Mouse (Mus musculus) neural tube, embryonic 13.5 days (tissue): ENCODE data around the gene Prr36. TPM values are rescaled to one million over a fixed set of nuclear protein-coding genes. Genes with fewer than 3 reads are reported as not detected.

Source experiments
- ATAC-seq: fragments of 200-750 bp; cut with Nextera tagmentation; 2 replicates; pipeline ENCODE4 v1.8.0; 2017; ENCODE audit warnings: low read depth, mild to moderate bottlenecking, moderate TSS enrichment, moderate library complexity
- H3K27ac ChIP-seq: fragments of 300-500 bp; sonication (generic); replicated peaks from 2 replicates; pipeline ENCODE4 v1.5.1; 2015; ENCODE audit warnings: moderate library complexity, mild to moderate bottlenecking, inconsistent platforms
- H3K27me3 ChIP-seq: fragments of 300-500 bp; sonication (generic); 2 replicates; pipeline ENCODE4 v1.6.1; 2015; ENCODE audit warnings: mild to moderate bottlenecking, inconsistent platforms
- H3K36me3 ChIP-seq: fragments of 300-500 bp; sonication (generic); 2 replicates; pipeline ENCODE4 v1.6.1; 2015; ENCODE audit warnings: mild to moderate bottlenecking, inconsistent platforms
- H3K4me1 ChIP-seq: fragments of 300-500 bp; sonication (generic); replicated peaks from 2 replicates; pipeline ENCODE4 v1.6.1; 2015; ENCODE audit warnings: inconsistent platforms
- H3K4me2 ChIP-seq: fragments of 300-500 bp; sonication (generic); 2 replicates; pipeline ENCODE4 v1.6.1; 2015; ENCODE audit warnings: inconsistent platforms, mild to moderate bottlenecking, moderate library complexity
- H3K4me3 ChIP-seq: fragments of 300-500 bp; sonication (generic); 2 replicates; pipeline ENCODE4 v1.5.1; 2015; ENCODE audit warnings: mild to moderate bottlenecking, inconsistent platforms
- H3K9ac ChIP-seq: fragments of 300-500 bp; sonication (generic); 2 replicates; pipeline ENCODE4 v1.6.1; 2015; ENCODE audit warnings: moderate library complexity, mild to moderate bottlenecking, inconsistent platforms
- H3K9me3 ChIP-seq: fragments of 300-500 bp; sonication (generic); 2 replicates; pipeline ENCODE4 v1.6.1; 2016; ENCODE audit warnings: inconsistent platforms
- WGBS: fragments of 180-500 bp; shearing (Covaris S2); methylation state at CpG from one replicate; pipeline ENCODE4 v1.1.7; 2015; 5-methylcytosine and 5-hydroxymethylcytosine counted together
- polyA plus RNA-seq: library from polyadenylated mRNA; unstranded; fragments of >200 nt; fragmentation: Nextera tagmentation; extraction: Ambion mirVana; gene quantifications from 2 replicates; pipeline ENCODE4 v1.2.1, GENCODE M21; 2015

Gene Prr36
- polyA plus RNA-seq, 1 experiment from 2014 or later = 41.1 TPM

- H3K27me3 ChIP-seq = no peaks in the 10 kb centered on the region
- peak overlapping the region; percentile 74 for H3K4me2 ChIP-seq
- H3K9me3 ChIP-seq = no peaks in the 10 kb centered on the region
- peaks cover 33% of the 10 kb centered on the region for H3K4me1 ChIP-seq
- ATAC-seq = peak; percentile 0; the same call in 1 of the 2 replicates
- peak overlapping the region; percentile 87 for H3K4me3 ChIP-seq
- peaks cover 24% of the 10 kb centered on the region for H3K36me3 ChIP-seq
- peak overlapping the region; percentile 74 for H3K9ac ChIP-seq
- H3K27ac ChIP-seq = peak overlapping the region; percentile 94
- WGBS = 21% methylated on average over 15 of the region's 15 CpGs
Observed at GRCm38 (mm10) chr8:4237814-4238433, 20.7 kb upstream of the Prr36 start.

DNA sequence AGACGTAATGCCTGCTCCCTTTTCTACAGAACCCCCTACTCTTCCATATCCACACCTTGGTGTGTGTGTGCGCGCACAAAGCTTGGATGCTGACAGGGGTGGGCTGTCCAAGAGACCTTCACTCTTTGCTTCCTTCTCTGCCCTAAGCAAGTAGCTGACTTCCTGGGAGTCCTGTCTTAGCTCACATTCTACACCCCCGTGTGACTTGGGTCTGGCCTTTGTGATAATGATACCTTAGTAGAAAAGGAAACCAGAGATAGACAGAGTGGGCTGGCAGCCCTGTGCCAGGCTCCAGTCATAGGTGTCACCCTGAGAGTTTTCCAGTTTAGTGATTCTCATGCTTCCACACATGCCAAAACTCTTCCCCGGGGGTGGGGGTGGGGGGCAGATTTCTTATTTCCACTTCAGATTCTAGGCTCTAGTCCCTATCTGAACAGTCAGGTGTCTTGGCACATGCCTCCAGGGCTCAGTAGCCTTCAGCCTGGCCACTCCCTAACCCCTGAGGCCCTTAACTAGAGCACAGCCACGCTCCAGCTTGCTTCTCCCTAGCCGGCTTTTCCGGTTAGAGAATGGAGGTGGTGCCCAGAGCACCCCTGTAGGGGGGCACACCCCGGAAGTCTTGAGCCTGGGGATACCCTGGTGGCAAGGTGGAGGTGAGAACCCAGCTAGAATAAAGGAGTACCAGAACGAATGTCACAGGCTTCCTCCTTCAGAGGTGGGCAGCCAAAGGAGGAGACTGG lies 13.5 kb upstream of the Prr36 start:
- no peak overlapping the region for H3K4me3 ChIP-seq
- H3K4me1 ChIP-seq = 0 out of 2 replicates have a peak, but pooled peaks cover 6% of the 10 kb centered on the region
- no peak for ATAC-seq
- no peaks in the 10 kb centered on the region for H3K36me3 ChIP-seq
- H3K9ac ChIP-seq = no peak overlapping the region
- H3K4me2 ChIP-seq = no peak overlapping the region
- WGBS = 61% methylated on average over 10 of the region's 10 CpGs
- peaks cover 33% of the 10 kb centered on the region for H3K27me3 ChIP-seq
- no peaks in the 10 kb centered on the region for H3K9me3 ChIP-seq
- H3K27ac ChIP-seq = no peak overlapping the region

DNA sequence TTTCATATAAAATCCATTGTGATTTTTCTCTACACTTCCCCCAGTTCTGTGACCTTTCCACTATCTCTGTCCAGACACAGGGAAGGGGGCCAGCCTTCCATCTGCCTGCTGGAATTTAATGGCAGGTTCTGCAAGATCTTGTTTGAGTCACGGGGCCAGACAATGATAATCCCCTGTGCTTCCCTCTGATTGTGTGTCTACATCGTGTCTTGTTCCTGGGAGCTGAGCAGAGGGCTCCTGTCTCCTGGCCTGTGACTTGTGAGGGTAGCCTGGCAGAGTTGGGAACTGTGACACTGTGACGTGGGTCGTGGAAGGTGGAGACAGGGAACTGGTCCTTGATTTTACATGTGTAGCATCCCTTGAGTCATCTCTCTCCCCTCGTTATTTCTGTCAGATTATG lies 12.5 kb upstream of the Prr36 start:
- Histone ChIP-seq H3K4me3 (no peak overlapping the region), H3K9me3 (no peaks in the 10 kb centered on the region), H3K27ac (no peak overlapping the region), H3K27me3 (peaks cover 42% of the 10 kb centered on the region), H3K9ac (no peak overlapping the region), H3K4me1 (0 out of 2 replicates have a peak, but pooled peaks cover 6% of the 10 kb centered on the region), H3K4me2 (no peak overlapping the region), H3K36me3 (no peaks in the 10 kb centered on the region)
- 74% methylated on average over 5 of the region's 5 CpGs for WGBS
- no peak for ATAC-seq

- ATAC-seq = no peak
- no peak overlapping the region for H3K27ac ChIP-seq
- no peak overlapping the region for H3K4me3 ChIP-seq
- H3K9ac ChIP-seq = no peak overlapping the region
- H3K36me3 ChIP-seq = no peaks in the 10 kb centered on the region
- 91% methylated on average over 4 of the region's 4 CpGs for WGBS
- 0 out of 2 replicates have a peak, but pooled peaks cover 6% of the 10 kb centered on the region for H3K4me1 ChIP-seq
- H3K27me3 ChIP-seq = peaks cover 42% of the 10 kb centered on the region
- no peaks in the 10 kb centered on the region for H3K9me3 ChIP-seq
- no peak overlapping the region for H3K4me2 ChIP-seq
Observed at GRCm38 (mm10) chr8:4227919-4228318, 10.7 kb upstream of the Prr36 start.

- peak within 1 kb of the TSS; percentile 46 for H3K4me2 ChIP-seq
- ATAC-seq = no peak; the same call in 1 of the 2 replicates
- no peaks in the 10 kb centered on the region for H3K36me3 ChIP-seq
- H3K9ac ChIP-seq = no peak within 1 kb of the TSS
- H3K27me3 ChIP-seq = peaks cover 42% of the 10 kb centered on the region
- H3K9me3 ChIP-seq = no peaks in the 10 kb centered on the region
- no peak within 1 kb of the TSS for H3K27ac ChIP-seq
- H3K4me1 ChIP-seq = 0 out of 2 replicates have a peak, but pooled peaks cover 6% of the 10 kb centered on the region
- 4% methylated on average over 33 of the region's 33 CpGs for WGBS
- H3K4me3 ChIP-seq = 0 out of 2 replicates have a peak within 1 kb of the TSS, but pooled peaks have one; percentile 10
Observed at GRCm38 (mm10) chr8:4226739-4227347, 9.6 kb upstream of the Prr36 start, which contains the start of gene Lrrc8e. TSS of gene Lrrc8e (plus strand) at chr8:4226827.

- H3K4me2 ChIP-seq = peak overlapping the region; percentile 46
- H3K27ac ChIP-seq = no peak overlapping the region
- no peaks in the 10 kb centered on the region for H3K36me3 ChIP-seq
- 20% methylated on average over 4 of the region's 4 CpGs for WGBS
- H3K4me3 ChIP-seq = no peak overlapping the region
- H3K9me3 ChIP-seq = no peaks in the 10 kb centered on the region
- H3K9ac ChIP-seq = no peak overlapping the region
- H3K4me1 ChIP-seq = 0 out of 2 replicates have a peak, but pooled peaks cover 6% of the 10 kb centered on the region
- H3K27me3 ChIP-seq = peaks cover 44% of the 10 kb centered on the region
- ATAC-seq = no peak
Observed at GRCm38 (mm10) chr8:4226323-4226722, 9.1 kb upstream of the Prr36 start.

DNA sequence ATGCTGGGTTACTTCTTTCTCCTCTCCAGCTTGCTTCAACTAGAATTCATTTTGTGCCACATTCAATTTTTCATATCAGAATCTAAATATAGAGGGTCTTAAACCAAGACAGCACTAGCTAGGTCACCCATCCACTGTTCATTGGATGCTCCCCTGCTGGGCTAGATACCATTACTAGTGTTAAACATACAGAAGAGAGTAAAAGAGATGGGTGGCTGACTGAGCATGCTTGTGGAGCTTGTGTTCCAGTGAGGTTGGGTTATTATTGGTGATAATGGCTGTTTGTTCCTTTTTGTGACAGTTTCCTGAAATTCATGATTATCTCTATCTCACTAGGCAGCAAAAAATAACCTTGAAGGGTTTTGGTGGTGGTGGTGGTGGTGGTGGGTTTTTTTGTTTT lies 4.8 kb upstream of the Prr36 start:
- Histone ChIP-seq H3K36me3 (no peaks in the 10 kb centered on the region), H3K27me3 (peaks cover 32% of the 10 kb centered on the region), H3K9me3 (no peaks in the 10 kb centered on the region), H3K27ac (no peak overlapping the region), H3K9ac (no peak overlapping the region), H3K4me2 (no peak overlapping the region), H3K4me1 (peaks cover 13% of the 10 kb centered on the region; the same call in 1 of the 2 replicates), H3K4me3 (no peak overlapping the region)
- no peak for ATAC-seq

DNA sequence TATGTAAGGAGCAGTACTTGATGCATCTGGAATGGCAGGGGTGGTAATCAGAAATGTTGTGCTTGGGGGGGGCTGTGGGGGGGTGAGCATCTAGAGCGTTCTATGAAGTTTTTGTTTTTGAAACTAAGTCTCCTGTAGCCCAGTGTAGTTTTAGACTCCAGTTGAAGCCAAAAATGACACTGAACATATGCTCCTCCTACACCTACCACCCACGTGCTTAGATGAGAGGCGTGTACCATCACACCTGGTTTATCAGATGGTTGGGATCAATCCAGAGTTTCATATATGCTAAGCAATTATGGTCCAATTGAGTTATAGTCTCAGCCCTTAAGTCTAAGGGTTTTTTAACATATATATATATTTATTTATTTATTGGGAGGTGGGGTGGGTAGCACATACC lies 2.4 kb upstream of the Prr36 start:
- no peak for ATAC-seq

GRCm38 (mm10) chr8:4216296-4216695 lies 963 bp downstream of the Prr36 start:
- peaks cover 8% of the 10 kb centered on the region; the same call in 1 of the 2 replicates for H3K27me3 ChIP-seq
- H3K9ac ChIP-seq = peak overlapping the region; percentile 94
- peaks cover 11% of the 10 kb centered on the region for H3K36me3 ChIP-seq
- H3K4me3 ChIP-seq = peak overlapping the region; percentile 69
- peak overlapping the region; percentile 96 for H3K27ac ChIP-seq
- peak; percentile 6 for ATAC-seq
- H3K9me3 ChIP-seq = no peaks in the 10 kb centered on the region
- H3K4me2 ChIP-seq = peak overlapping the region; percentile 95
- 6% methylated on average over 18 of the region's 18 CpGs for WGBS
- peaks cover 50% of the 10 kb centered on the region for H3K4me1 ChIP-seq

More for the DNA sequence above, 2.4 kb upstream of the Prr36 start:
- Histone ChIP-seq H3K9me3 (no peaks in the 10 kb centered on the region), H3K4me1 (peaks cover 24% of the 10 kb centered on the region), H3K9ac (no peak overlapping the region), H3K36me3 (peaks cover 5% of the 10 kb centered on the region), H3K4me2 (no peak overlapping the region), H3K27me3 (peaks cover 10% of the 10 kb centered on the region; the same call in 1 of the 2 replicates), H3K27ac (no peak overlapping the region), H3K4me3 (no peak overlapping the region)
- 87% methylated on average over 3 of the region's 3 CpGs for WGBS

- 13% methylated on average over 33 of the region's 33 CpGs for WGBS
- no peaks in the 10 kb centered on the region for H3K9me3 ChIP-seq
- peak overlapping the region; percentile 48 for H3K4me3 ChIP-seq
- no peaks in the 10 kb centered on the region for H3K27me3 ChIP-seq
- peak overlapping the region; percentile 94 for H3K9ac ChIP-seq
- peak overlapping the region; percentile 52 for H3K27ac ChIP-seq
- no peak for ATAC-seq
- H3K36me3 ChIP-seq = peaks cover 31% of the 10 kb centered on the region
- H3K4me2 ChIP-seq = peak overlapping the region; percentile 95
- peaks cover 59% of the 10 kb centered on the region for H3K4me1 ChIP-seq
Observed at GRCm38 (mm10) chr8:4214006-4214980, 3.0 kb downstream of the Prr36 start.
